Mouse (Mus musculus) forebrain, postnatal 0 days (tissue): ENCODE measurements around the gene Kpna1. TPM values are rescaled to one million over a fixed set of nuclear protein-coding genes. Genes with fewer than 3 reads are reported as not detected.
A peak's percentile ranks its signal among the peaks of the same experiment; 100 is the strongest.
"Not testable (repeated sequence)": the region's sequence is repeated elsewhere in the genome, so short reads cannot be mapped to it uniquely, and the experiment has no call there.

Experiments
- ATAC-seq: fragments of 200-750 bp; cut with Nextera tagmentation; 2 replicates; pipeline ENCODE4 v1.8.0; 2017; ENCODE audit warnings: mild to moderate bottlenecking, moderate library complexity
- DNase-seq: peaks from one replicate; pipeline ENCODE4 v3.0.0-alpha.2; 2015
- H3K27ac ChIP-seq: fragments of 300-500 bp; sonication (generic); 2 replicates; pipeline ENCODE4 v1.5.1; 2014; ENCODE audit warnings: low read depth, mild to moderate bottlenecking, antibody characterized with exemption, low read length, moderate library complexity, mixed read lengths
- H3K27me3 ChIP-seq: fragments of 300-500 bp; sonication (generic); 2 replicates; pipeline ENCODE4 v1.6.1; 2014; ENCODE audit warnings: mild to moderate bottlenecking, low read length, mixed read lengths; ENCODE audit not compliant: insufficient read depth
- H3K36me3 ChIP-seq: fragments of 300-500 bp; sonication (generic); 2 replicates; pipeline ENCODE4 v1.6.1; 2014; ENCODE audit warnings: mild to moderate bottlenecking, moderate library complexity; ENCODE audit not compliant: insufficient read depth
- H3K4me1 ChIP-seq: fragments of 300-500 bp; sonication (generic); 2 replicates; pipeline ENCODE4 v1.6.1; 2014; ENCODE audit warnings: antibody characterized with exemption; ENCODE audit not compliant: insufficient read depth
- H3K4me2 ChIP-seq: fragments of 300-500 bp; sonication (generic); 2 replicates; pipeline ENCODE4 v1.6.1; 2014; ENCODE audit warnings: low read depth, mild to moderate bottlenecking, moderate library complexity
- H3K4me3 ChIP-seq: fragments of 300-500 bp; sonication (generic); 2 replicates; pipeline ENCODE4 v1.5.1; 2014; ENCODE audit warnings: low read depth, low read length, mixed read lengths
- H3K9ac ChIP-seq: fragments of 300-500 bp; sonication (generic); 2 replicates; pipeline ENCODE4 v1.6.1; 2014; ENCODE audit warnings: mild to moderate bottlenecking
- H3K9me3 ChIP-seq: fragments of 300-500 bp; sonication (generic); 2 replicates; pipeline ENCODE4 v1.6.1; 2016; ENCODE audit warnings: low read length
- CTCF ChIP-seq: sonication (generic); IDR thresholded peaks from 2 replicates; pipeline ENCODE4 v1.5.1; 2016; ENCODE audit warnings: antibody characterized with exemption, control low read depth, low read depth
- WGBS: fragments of 180-500 bp; shearing (Covaris S2); extraction: QIAGEN DNeasy Blood & Tissue Kit; methylation state at CpG from one replicate; pipeline ENCODE4 v1.1.7; 2014; 5-methylcytosine and 5-hydroxymethylcytosine counted together
- polyA plus RNA-seq: library from polyadenylated mRNA; unstranded; fragments of >200 nt; fragmentation: Nextera tagmentation; extraction: Ambion mirVana; gene quantifications from 2 replicates; pipeline ENCODE4 v1.2.1, GENCODE M21; 2015
- total RNA-seq: library from RNA; depleted of rRNA; stranded (reverse); fragments of >200 nt; gene quantifications from 2 replicates; pipeline ENCODE4 v1.2.3, GENCODE M21; 2014

Gene Kpna1
- total and polyA plus RNA-seq, 2 experiments from 2014 or later = 59.7 to 97.1 TPM

DNA sequence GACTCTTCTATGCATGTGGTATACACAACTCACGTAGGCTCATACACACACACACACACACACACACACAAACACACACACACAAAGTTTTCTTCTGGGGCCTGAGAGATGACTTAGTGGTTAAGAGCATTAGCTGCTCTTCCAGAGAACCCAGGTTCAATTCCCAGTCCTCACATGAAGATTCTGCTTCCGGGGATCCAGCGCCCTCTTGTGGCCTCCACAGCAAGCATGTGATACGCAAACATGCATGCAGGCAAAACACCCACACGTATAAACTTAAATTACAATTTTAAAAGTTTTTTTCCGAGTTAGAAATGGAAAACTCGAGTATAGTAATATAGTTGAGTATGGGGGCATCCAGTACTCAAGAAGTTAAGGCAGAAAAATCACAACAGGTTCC lies 37.2 kb upstream of the Kpna1 start:
- Histone ChIP-seq H3K4me2 (no peak overlapping the region), H3K9ac (no peak overlapping the region), H3K36me3 (no peaks in the 10 kb centered on the region), H3K9me3 (no peaks in the 10 kb centered on the region), H3K27ac (no peak overlapping the region), H3K4me1 (no peaks in the 10 kb centered on the region), H3K4me3 (no peak overlapping the region), H3K27me3 (no peaks in the 10 kb centered on the region)
- TF ChIP-seq CTCF = peak; percentile 30; the same call in 1 of the 2 replicates
- no peak for ATAC-seq
- 88% methylated on average over 7 of the region's 7 CpGs for WGBS
- no peak for DNase-seq

DNA sequence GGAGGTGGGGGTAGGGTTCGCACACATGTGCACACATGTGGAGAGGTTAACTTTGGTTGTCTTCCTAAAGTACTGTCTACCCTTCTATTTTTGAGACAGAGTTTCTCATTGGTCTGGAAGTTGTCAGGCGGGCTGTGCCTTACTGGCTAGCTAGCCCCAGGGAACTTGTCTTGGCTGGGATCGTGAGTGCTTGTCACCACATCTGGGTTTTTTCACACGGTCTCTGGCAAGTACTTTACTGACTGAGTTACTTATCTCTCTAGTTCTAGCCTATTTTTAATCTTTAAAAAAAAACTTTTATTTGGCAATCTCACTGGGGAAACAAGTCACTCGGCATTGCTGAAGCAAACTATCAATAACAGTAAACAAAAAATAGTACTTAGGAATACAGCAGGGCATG lies 29.3 kb upstream of the Kpna1 start:
- 81% methylated on average over 5 of the region's 5 CpGs for WGBS
- Histone ChIP-seq H3K9me3 (no peaks in the 10 kb centered on the region), H3K27me3 (no peaks in the 10 kb centered on the region), H3K27ac (no peak overlapping the region), H3K36me3 (no peaks in the 10 kb centered on the region), H3K4me3 (no peak overlapping the region), H3K4me2 (no peak overlapping the region), H3K4me1 (no peaks in the 10 kb centered on the region), H3K9ac (no peak overlapping the region)
- no peak for DNase-seq
- no peak for ATAC-seq
- TF ChIP-seq CTCF = no peak

DNA sequence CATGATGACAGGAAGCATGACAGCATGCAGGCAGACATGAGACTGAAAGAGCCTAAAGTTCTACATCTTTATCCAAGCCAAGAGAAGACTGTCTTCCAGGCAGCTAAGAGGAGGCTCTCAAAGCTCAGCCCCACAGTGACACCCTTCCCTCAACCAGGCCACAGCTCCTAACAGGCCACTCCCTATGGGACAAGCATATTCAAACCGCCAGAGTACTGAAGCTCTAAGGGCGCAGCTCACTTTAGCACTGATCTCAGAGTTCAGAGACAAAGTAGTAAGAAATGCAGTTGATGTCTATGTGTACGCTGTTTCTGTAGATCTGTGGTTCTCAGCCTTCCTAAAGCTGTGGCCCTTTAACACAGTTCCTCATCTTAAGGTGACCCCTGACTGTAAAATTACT lies 27.3 kb upstream of the Kpna1 start:
- Histone ChIP-seq H3K27me3 (no peaks in the 10 kb centered on the region), H3K9me3 (no peaks in the 10 kb centered on the region), H3K4me2 (no peak overlapping the region), H3K9ac (no peak overlapping the region), H3K36me3 (no peaks in the 10 kb centered on the region), H3K4me3 (no peak overlapping the region), H3K4me1 (no peaks in the 10 kb centered on the region), H3K27ac (no peak overlapping the region)
- TF ChIP-seq CTCF = no peak
- no peak for DNase-seq
- no peak for ATAC-seq
- 95% methylated on average over 3 of the region's 3 CpGs for WGBS

DNA sequence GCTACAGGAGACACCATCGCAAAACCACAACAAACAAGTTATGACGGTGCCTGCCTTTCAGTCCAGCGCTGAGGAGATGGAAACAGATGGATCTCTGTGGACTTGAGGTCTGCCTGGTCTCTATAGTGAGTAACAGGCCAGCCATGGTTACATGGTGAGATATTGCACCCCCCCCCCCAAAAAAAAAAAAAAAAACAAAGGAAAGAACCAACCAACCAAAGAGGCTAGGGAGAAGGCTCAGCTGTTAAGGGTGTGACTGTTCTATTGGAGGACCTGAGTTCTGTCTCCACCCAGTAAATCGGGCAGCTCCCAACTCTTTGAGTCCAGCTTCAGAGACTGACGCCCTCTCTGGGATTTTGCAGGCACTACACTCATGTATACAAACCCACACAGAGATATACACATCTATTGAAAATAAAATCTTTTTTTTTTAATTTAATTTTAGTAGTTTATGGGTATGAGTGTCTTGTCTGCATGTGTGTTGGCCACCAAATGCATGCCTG lies 25.9 kb upstream of the Kpna1 start:
- no peak overlapping the region for H3K4me2 ChIP-seq
- H3K27ac ChIP-seq = no peak overlapping the region
- H3K4me1 ChIP-seq = no peaks in the 10 kb centered on the region
- WGBS = 92% methylated on average over 5 of the region's 5 CpGs
- ATAC-seq (no peak), DNase-seq (no peak)
- H3K36me3 ChIP-seq = no peaks in the 10 kb centered on the region
- H3K9me3 ChIP-seq = no peaks in the 10 kb centered on the region
- TF ChIP-seq CTCF = no peak
- no peaks in the 10 kb centered on the region for H3K27me3 ChIP-seq
- no peak overlapping the region for H3K4me3 ChIP-seq
- no peak overlapping the region for H3K9ac ChIP-seq

DNA sequence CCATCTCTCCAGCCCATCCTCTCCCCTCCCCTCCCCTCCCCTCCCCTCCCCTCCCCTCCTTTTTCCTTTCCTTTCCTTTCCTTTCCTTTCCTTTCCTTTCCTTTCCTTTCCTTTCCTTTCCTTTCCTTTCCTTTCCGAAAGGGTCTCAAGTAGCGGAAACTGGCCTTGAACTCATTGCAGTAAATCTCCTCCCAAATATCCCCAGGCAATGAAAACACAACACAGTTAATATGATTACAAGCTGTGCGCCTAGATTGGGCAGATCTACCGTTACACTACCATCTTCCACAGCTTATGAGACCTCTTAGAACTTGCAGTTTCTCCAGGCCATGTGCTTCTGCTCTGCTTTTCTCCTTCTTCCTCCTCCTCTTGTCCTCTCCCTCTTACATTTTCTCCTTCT lies 12.6 kb upstream of the Kpna1 start:
- H3K4me2 ChIP-seq, DNase-seq, ATAC-seq, H3K4me3 ChIP-seq, H3K9ac ChIP-seq, H3K36me3 ChIP-seq, H3K27ac ChIP-seq, H3K4me1 ChIP-seq, H3K27me3 ChIP-seq, H3K9me3 ChIP-seq: not testable (repeated sequence)
- 74% methylated on average over 3 of the region's 4 CpGs for WGBS

DNA sequence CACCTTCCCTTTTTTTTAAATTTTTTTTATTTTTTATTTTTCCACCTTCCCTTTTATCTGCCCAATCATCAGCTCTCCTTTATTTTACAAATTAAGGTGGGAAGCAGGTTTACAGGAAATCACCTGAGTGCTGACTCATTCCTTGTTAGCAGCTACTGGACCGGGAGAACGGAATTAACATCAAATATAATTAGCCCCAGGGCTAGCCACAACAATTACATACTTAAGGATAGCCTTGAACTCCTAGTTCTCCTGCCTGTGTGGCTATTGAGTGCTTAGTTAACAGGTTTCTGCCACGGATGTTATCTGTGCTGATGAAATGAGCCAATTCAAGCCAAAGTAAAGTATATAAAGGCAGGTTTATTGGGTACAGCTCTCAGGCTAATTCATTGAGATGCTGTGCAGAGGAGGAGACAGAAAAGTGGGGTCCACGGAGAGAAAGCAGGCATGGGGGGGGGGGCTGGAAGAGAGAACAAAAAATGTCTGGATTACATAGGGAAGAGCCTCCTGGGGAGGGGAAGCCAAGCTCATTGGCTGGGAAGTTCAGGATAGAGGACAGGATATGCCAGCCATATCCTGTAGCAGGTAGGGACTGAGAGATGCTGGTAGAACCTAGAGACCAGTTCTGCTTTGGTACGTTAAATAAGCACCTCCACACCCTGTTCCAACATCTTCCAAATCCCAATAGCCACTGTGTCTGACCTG lies 12.0 kb upstream of the Kpna1 start:
- TF ChIP-seq CTCF = no peak
- H3K27ac ChIP-seq = no peak overlapping the region
- 36% methylated on average over 5 of the region's 5 CpGs for WGBS
- no peak for DNase-seq
- no peaks in the 10 kb centered on the region for H3K36me3 ChIP-seq
- H3K4me2 ChIP-seq = no peak overlapping the region
- H3K9me3 ChIP-seq = no peaks in the 10 kb centered on the region
- no peaks in the 10 kb centered on the region for H3K27me3 ChIP-seq
- no peak overlapping the region for H3K9ac ChIP-seq
- ATAC-seq = no peak
- no peaks in the 10 kb centered on the region for H3K4me1 ChIP-seq
- no peak overlapping the region for H3K4me3 ChIP-seq

DNA sequence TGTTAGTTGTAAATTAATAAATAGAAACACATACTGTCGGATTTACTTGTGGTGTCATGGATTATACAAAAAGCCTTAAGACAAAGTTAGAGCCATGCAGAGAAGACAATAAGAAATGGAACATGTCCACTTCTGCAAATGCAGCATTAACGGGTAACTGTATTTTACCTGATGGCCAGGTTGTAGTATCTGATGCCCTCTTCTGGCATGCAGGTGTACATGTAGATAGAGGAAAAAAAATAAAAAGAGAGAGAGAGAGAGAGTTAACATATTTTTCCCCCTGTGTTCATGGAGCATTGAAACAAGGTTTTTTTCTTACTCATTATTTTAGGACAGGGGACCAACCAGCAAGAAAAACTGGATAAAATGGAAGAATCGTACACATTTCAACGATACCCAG lies 11.2 kb upstream of the Kpna1 start:
- H3K9me3 ChIP-seq = no peaks in the 10 kb centered on the region
- H3K4me1 ChIP-seq = no peaks in the 10 kb centered on the region
- H3K27ac ChIP-seq = no peak overlapping the region
- H3K36me3 ChIP-seq = no peaks in the 10 kb centered on the region
- ATAC-seq (no peak), DNase-seq (no peak)
- WGBS = 89% methylated on average over 4 of the region's 4 CpGs
- H3K27me3 ChIP-seq = no peaks in the 10 kb centered on the region
- no peak overlapping the region for H3K4me2 ChIP-seq
- H3K9ac ChIP-seq = no peak overlapping the region
- TF ChIP-seq CTCF = peak; percentile 53
- H3K4me3 ChIP-seq = no peak overlapping the region

DNA sequence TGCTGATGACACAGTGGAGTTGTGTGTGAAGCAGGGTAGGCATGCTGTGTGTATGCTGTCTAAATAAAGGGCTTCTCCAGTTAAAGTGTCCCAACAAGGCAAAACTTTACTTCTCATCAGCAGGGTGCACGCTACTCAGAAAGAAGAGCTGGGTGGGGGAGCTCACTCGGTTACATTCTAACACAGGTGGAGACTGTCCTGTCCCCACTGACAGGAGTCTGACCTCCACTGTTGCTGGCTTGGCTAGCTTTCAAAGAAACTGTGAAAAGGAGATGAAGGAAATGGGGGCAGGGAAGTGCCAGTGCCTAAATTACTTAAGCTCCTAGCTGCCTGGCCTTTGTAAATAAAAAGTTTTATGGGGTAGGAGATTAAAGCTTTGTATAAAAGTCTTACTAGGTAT lies 10.4 kb upstream of the Kpna1 start:
- Histone ChIP-seq H3K36me3 (no peaks in the 10 kb centered on the region), H3K9me3 (no peaks in the 10 kb centered on the region), H3K4me3 (no peak overlapping the region), H3K27me3 (no peaks in the 10 kb centered on the region), H3K27ac (no peak overlapping the region), H3K9ac (no peak overlapping the region), H3K4me2 (no peak overlapping the region), H3K4me1 (no peaks in the 10 kb centered on the region)
- no peak for DNase-seq
- WGBS = 58% methylated on average over 2 of the region's 2 CpGs
- ATAC-seq = no peak
- no peak for TF ChIP-seq CTCF
